Mouse (Mus musculus): ENCODE measurements around the gene Pxt1.

DNA sequence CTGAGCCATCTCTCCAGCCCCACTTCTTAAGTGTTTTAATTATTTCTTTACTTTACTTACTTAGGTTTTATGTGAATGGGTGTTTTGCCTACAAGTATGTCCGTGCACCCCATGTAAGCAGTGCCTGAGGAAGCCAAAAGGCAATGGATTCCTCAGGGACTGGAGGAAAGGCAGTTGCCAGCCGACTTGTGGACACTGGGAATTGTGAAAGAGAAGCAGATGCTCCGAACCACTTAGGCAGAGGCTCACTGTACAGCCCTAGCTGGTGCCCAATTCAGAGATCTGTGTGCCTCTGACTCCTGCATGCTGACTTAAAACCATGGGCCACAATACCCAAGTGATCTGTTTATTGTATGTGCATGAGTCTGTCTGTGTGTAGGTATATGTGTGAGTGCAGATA lies 45.4 kb upstream of the Pxt1 start:
- TF ChIP-seq CTCF (IDR thresholded peaks at IDR 0.05; ENCODE audit: low read depth) = no peak
- no peak for TF ChIP-seq EP300 (IDR thresholded peaks at IDR 0.05; ENCODE audit: low read depth)

All from liver, embryonic 14.5 days (tissue).